Mouse (Mus musculus): Measurements from ENCODE around the gene Dnajc25. TPM values are rescaled to one million over a fixed set of nuclear protein-coding genes. Genes with fewer than 3 reads are reported as not detected.

The Dnajc25 gene
- polyA plus RNA-seq, 1 experiment from 2014 or later = 7.4 TPM

GRCm38 (mm10) chr4:59007974-59008373 is 13.1 kb downstream of the Dnajc25 start:
- peaks cover 25% of the 10 kb centered on the region for H3K4me1 ChIP-seq
- H3K9ac ChIP-seq = no peak overlapping the region
- H3K27me3 ChIP-seq (replicated peaks) = no peaks in the 10 kb centered on the region
- WGBS = 86% methylated on average over 5 of the region's 5 CpGs
- H3K4me3 ChIP-seq = no peak overlapping the region
- H3K9me3 ChIP-seq = no peaks in the 10 kb centered on the region
- no peak overlapping the region for H3K27ac ChIP-seq
- no peaks in the 10 kb centered on the region for H3K36me3 ChIP-seq (replicated peaks)
- ATAC-seq (replicated peaks) = no peak
- H3K4me2 ChIP-seq = no peak overlapping the region

- H3K36me3 ChIP-seq (replicated peaks) = no peaks in the 10 kb centered on the region
- peaks cover 17% of the 10 kb centered on the region for H3K4me1 ChIP-seq
- no peak overlapping the region for H3K4me3 ChIP-seq
- H3K4me2 ChIP-seq = no peak overlapping the region
- H3K27ac ChIP-seq = no peak overlapping the region
- no peak overlapping the region for H3K9ac ChIP-seq
- 94% methylated on average over 7 of the region's 7 CpGs for WGBS
- ATAC-seq (replicated peaks) = no peak
- no peaks in the 10 kb centered on the region for H3K9me3 ChIP-seq
- H3K27me3 ChIP-seq (replicated peaks) = no peaks in the 10 kb centered on the region
These were observed 14.3 kb downstream of the Dnajc25 start for GRCm38 (mm10) chr4:59009186-59009585.

- no peaks in the 10 kb centered on the region for H3K9me3 ChIP-seq
- 69% methylated on average over 4 of the region's 4 CpGs for WGBS
- no peaks in the 10 kb centered on the region for H3K36me3 ChIP-seq (replicated peaks)
- H3K4me2 ChIP-seq = no peak overlapping the region
- H3K27me3 ChIP-seq (replicated peaks) = no peaks in the 10 kb centered on the region
- H3K9ac ChIP-seq = no peak overlapping the region
- H3K27ac ChIP-seq = no peak overlapping the region
- no peak for ATAC-seq (replicated peaks)
- peaks cover 12% of the 10 kb centered on the region for H3K4me1 ChIP-seq
- no peak overlapping the region for H3K4me3 ChIP-seq
These were observed 14.8 kb downstream of the Dnajc25 start for GRCm38 (mm10) chr4:59009696-59010095.

- WGBS = 88% methylated on average over 3 of the region's 3 CpGs
- H3K9ac ChIP-seq = no peak overlapping the region
These were observed 16.6 kb downstream of the Dnajc25 start for GRCm38 (mm10) chr4:59011446-59011845.

GRCm38 (mm10) chr4:59015181-59015580 is 20.3 kb downstream of the Dnajc25 start:
- WGBS = 91% methylated on average over 3 of the region's 3 CpGs
- ATAC-seq (replicated peaks) = no peak

More at GRCm38 (mm10) chr4:59011446-59011845, 16.6 kb downstream of the Dnajc25 start:
- H3K4me2 ChIP-seq = no peak overlapping the region
- H3K27ac ChIP-seq = no peak overlapping the region
- no peaks in the 10 kb centered on the region; the same call in 1 of the 2 replicates for H3K4me1 ChIP-seq
- H3K9me3 ChIP-seq = no peaks in the 10 kb centered on the region
- no peak overlapping the region for H3K4me3 ChIP-seq
- no peak for ATAC-seq (replicated peaks)
- H3K27me3 ChIP-seq (replicated peaks) = no peaks in the 10 kb centered on the region
- H3K36me3 ChIP-seq (replicated peaks) = no peaks in the 10 kb centered on the region

GRCm38 (mm10) chr4:59016922-59017321 is 22.1 kb downstream of the Dnajc25 start:
- Histone ChIP-seq H3K4me2 (no peak overlapping the region), H3K27me3 (replicated peaks) (no peaks in the 10 kb centered on the region), H3K9me3 (no peaks in the 10 kb centered on the region), H3K4me1 (no peaks in the 10 kb centered on the region), H3K36me3 (replicated peaks) (peaks cover 4% of the 10 kb centered on the region; the same call in 1 of the 2 replicates), H3K4me3 (no peak overlapping the region), H3K9ac (no peak overlapping the region), H3K27ac (no peak overlapping the region)
- ATAC-seq (replicated peaks) = no peak
- 90% methylated on average over 2 of the region's 2 CpGs for WGBS

More at GRCm38 (mm10) chr4:59015181-59015580, 20.3 kb downstream of the Dnajc25 start:
- Histone ChIP-seq H3K27ac (no peak overlapping the region), H3K4me3 (no peak overlapping the region), H3K9ac (no peak overlapping the region), H3K4me2 (no peak overlapping the region), H3K36me3 (replicated peaks) (peaks cover 4% of the 10 kb centered on the region; the same call in 1 of the 2 replicates), H3K4me1 (no peaks in the 10 kb centered on the region), H3K9me3 (no peaks in the 10 kb centered on the region), H3K27me3 (replicated peaks) (no peaks in the 10 kb centered on the region)

GRCm38 (mm10) chr4:59034325-59034917 is 39.6 kb downstream of the Dnajc25 start:
- Histone ChIP-seq H3K9ac (peak overlapping the region; percentile 98; the same call in 1 of the 2 replicates), H3K27me3 (replicated peaks) (no peaks in the 10 kb centered on the region), H3K27ac (peak overlapping the region; percentile 97)

GRCm38 (mm10) chr4:59034918-59035785 is 40.3 kb downstream of the Dnajc25 start, which contains the start of gene Gng10:
Gene Gng10 (plus strand): TSS chr4:59035088.
- peaks cover 12% of the 10 kb centered on the region for H3K4me1 ChIP-seq
- no peaks in the 10 kb centered on the region for H3K27me3 ChIP-seq (replicated peaks)
- H3K9ac ChIP-seq = peak within 1 kb of the TSS; percentile 98
- ATAC-seq (replicated peaks) = peak; percentile 92
- no peaks in the 10 kb centered on the region for H3K9me3 ChIP-seq
- peak within 1 kb of the TSS; percentile 97 for H3K27ac ChIP-seq
- H3K36me3 ChIP-seq (replicated peaks) = no peaks in the 10 kb centered on the region
- H3K4me3 ChIP-seq = peak within 1 kb of the TSS; percentile 92
- WGBS = 10% methylated on average over 75 of the region's 76 CpGs
- peak within 1 kb of the TSS; percentile 54 for H3K4me2 ChIP-seq

More at GRCm38 (mm10) chr4:59034325-59034917, 39.6 kb downstream of the Dnajc25 start:
- peak; percentile 63 for ATAC-seq (replicated peaks)
- Histone ChIP-seq H3K4me3 (peak overlapping the region; percentile 92), H3K36me3 (replicated peaks) (no peaks in the 10 kb centered on the region), H3K4me1 (peaks cover 12% of the 10 kb centered on the region), H3K9me3 (no peaks in the 10 kb centered on the region), H3K4me2 (peak overlapping the region; percentile 54)
- 71% methylated on average over 10 of the region's 10 CpGs for WGBS

- peaks cover 12% of the 10 kb centered on the region for H3K4me1 ChIP-seq
- 51% methylated on average over 18 of the region's 18 CpGs for WGBS
- H3K36me3 ChIP-seq (replicated peaks) = no peaks in the 10 kb centered on the region
- H3K4me2 ChIP-seq = peak overlapping the region; percentile 54
- H3K9me3 ChIP-seq = no peaks in the 10 kb centered on the region
- ATAC-seq (replicated peaks) = peak; percentile 53
- H3K4me3 ChIP-seq = peak overlapping the region; percentile 92
- H3K9ac ChIP-seq = peak overlapping the region; percentile 98
- no peaks in the 10 kb centered on the region for H3K27me3 ChIP-seq (replicated peaks)
- H3K27ac ChIP-seq = peak overlapping the region; percentile 97
These were observed 41.0 kb downstream of the Dnajc25 start for GRCm38 (mm10) chr4:59035786-59036350.

- peak overlapping the region; percentile 92; the same call in 1 of the 2 replicates for H3K4me3 ChIP-seq
- 48% methylated on average over 13 of the region's 13 CpGs for WGBS
These were observed 41.7 kb downstream of the Dnajc25 start for GRCm38 (mm10) chr4:59036490-59037127.

GRCm38 (mm10) chr4:59037525-59037924 is 42.7 kb downstream of the Dnajc25 start:
- no peak for ATAC-seq (replicated peaks)
- H3K9me3 ChIP-seq = no peaks in the 10 kb centered on the region
- H3K9ac ChIP-seq = no peak overlapping the region
- no peak overlapping the region for H3K27ac ChIP-seq
- WGBS = 82% methylated on average over 3 of the region's 3 CpGs
- H3K36me3 ChIP-seq (replicated peaks) = 0 out of 2 replicates have a peak, but pooled peaks cover 5% of the 10 kb centered on the region
- no peak overlapping the region for H3K4me2 ChIP-seq
- H3K27me3 ChIP-seq (replicated peaks) = no peaks in the 10 kb centered on the region
- H3K4me1 ChIP-seq = peaks cover 12% of the 10 kb centered on the region
- no peak overlapping the region for H3K4me3 ChIP-seq

More at GRCm38 (mm10) chr4:59036490-59037127, 41.7 kb downstream of the Dnajc25 start:
- Histone ChIP-seq H3K4me2 (peak overlapping the region; percentile 54), H3K27me3 (replicated peaks) (no peaks in the 10 kb centered on the region), H3K27ac (no peak overlapping the region), H3K36me3 (replicated peaks) (0 out of 2 replicates have a peak, but pooled peaks cover 2% of the 10 kb centered on the region), H3K4me1 (peaks cover 12% of the 10 kb centered on the region), H3K9me3 (no peaks in the 10 kb centered on the region), H3K9ac (no peak overlapping the region)
- ATAC-seq (replicated peaks) = no peak

All from midbrain, embryonic 15.5 days (tissue).